Mouse (Mus musculus) lung, embryonic 14.5 days (tissue): ENCODE results near the gene Edaradd. TPM values are rescaled to one million over a fixed set of nuclear protein-coding genes. Genes with fewer than 3 reads are reported as not detected.

Source experiments
- ATAC-seq: fragments of 200-750 bp; cut with Nextera tagmentation; 2 replicates; pipeline ENCODE4 v1.8.0; 2017; ENCODE audit warnings: mild to moderate bottlenecking, moderate TSS enrichment, moderate library complexity; ENCODE audit not compliant: insufficient read depth
- DNase-seq: peaks from one replicate; pipeline ENCODE4 v3.0.0-alpha.2; 2015
- H3K27ac ChIP-seq: fragments of 300-500 bp; sonication (generic); 2 replicates; pipeline ENCODE4 v1.5.1; 2014; ENCODE audit warnings: low read depth, mild to moderate bottlenecking, moderate library complexity
- H3K27me3 ChIP-seq: fragments of 300-500 bp; sonication (generic); 2 replicates; pipeline ENCODE4 v1.6.1; 2014; ENCODE audit warnings: low read length, control low read depth; ENCODE audit not compliant: insufficient read depth
- H3K36me3 ChIP-seq: fragments of 300-500 bp; sonication (generic); 2 replicates; pipeline ENCODE4 v1.6.1; 2014; ENCODE audit warnings: control low read depth; ENCODE audit not compliant: insufficient read depth
- H3K4me1 ChIP-seq: fragments of 300-500 bp; sonication (generic); 2 replicates; pipeline ENCODE4 v1.6.1; 2014; ENCODE audit warnings: antibody characterized with exemption, control low read depth; ENCODE audit not compliant: insufficient read depth
- H3K4me2 ChIP-seq: fragments of 300-500 bp; sonication (generic); 2 replicates; pipeline ENCODE4 v1.6.1; 2014; ENCODE audit warnings: mild to moderate bottlenecking
- H3K4me3 ChIP-seq: fragments of 300-500 bp; sonication (generic); 2 replicates; pipeline ENCODE4 v1.5.1; 2014; ENCODE audit warnings: low read depth, low read length
- H3K9ac ChIP-seq: fragments of 300-500 bp; sonication (generic); 2 replicates; pipeline ENCODE4 v1.6.1; 2014
- H3K9me3 ChIP-seq: fragments of 300-500 bp; sonication (generic); 2 replicates; pipeline ENCODE4 v1.6.1; 2016; ENCODE audit warnings: low read depth, low read length, control low read depth
- CTCF ChIP-seq: IDR thresholded peaks from 2 replicates; pipeline ENCODE4 v1.5.1; 2016; ENCODE audit warnings: antibody characterized with exemption, low read depth
- WGBS: fragments of 180-500 bp; shearing (Covaris S2); extraction: QIAGEN DNeasy Blood & Tissue Kit; methylation state at CpG from one replicate; pipeline ENCODE4 v1.1.7; 2014; 5-methylcytosine and 5-hydroxymethylcytosine counted together
- polyA plus RNA-seq: library from polyadenylated mRNA; unstranded; fragments of >200 nt; fragmentation: Nextera tagmentation; extraction: Ambion mirVana; gene quantifications from 2 replicates; pipeline ENCODE4 v1.2.1, GENCODE M21; 2014

Gene Edaradd
- polyA plus RNA-seq, 1 experiment from 2014 or later, result 1.9 TPM

GRCm38 (mm10) chr13:12461730-12462119 is 58.5 kb downstream of the Edaradd start:
- TF ChIP-seq CTCF, result no peak
- peak overlapping the region; percentile 71 for H3K4me2 ChIP-seq
- H3K36me3 ChIP-seq, result no peaks in the 10 kb centered on the region
- no peaks in the 10 kb centered on the region for H3K27me3 ChIP-seq
- H3K4me1 ChIP-seq, result no peaks in the 10 kb centered on the region
- 4% methylated on average over 7 of the region's 7 CpGs for WGBS
- peak overlapping the region; percentile 76 for H3K9ac ChIP-seq
- H3K9me3 ChIP-seq, result no peaks in the 10 kb centered on the region
- DNase-seq, result peak; percentile 42
- ATAC-seq, result peak; percentile 30; the same call in 1 of the 2 replicates
- H3K27ac ChIP-seq, result no peak overlapping the region
- H3K4me3 ChIP-seq, result peak overlapping the region; percentile 74

DNA sequence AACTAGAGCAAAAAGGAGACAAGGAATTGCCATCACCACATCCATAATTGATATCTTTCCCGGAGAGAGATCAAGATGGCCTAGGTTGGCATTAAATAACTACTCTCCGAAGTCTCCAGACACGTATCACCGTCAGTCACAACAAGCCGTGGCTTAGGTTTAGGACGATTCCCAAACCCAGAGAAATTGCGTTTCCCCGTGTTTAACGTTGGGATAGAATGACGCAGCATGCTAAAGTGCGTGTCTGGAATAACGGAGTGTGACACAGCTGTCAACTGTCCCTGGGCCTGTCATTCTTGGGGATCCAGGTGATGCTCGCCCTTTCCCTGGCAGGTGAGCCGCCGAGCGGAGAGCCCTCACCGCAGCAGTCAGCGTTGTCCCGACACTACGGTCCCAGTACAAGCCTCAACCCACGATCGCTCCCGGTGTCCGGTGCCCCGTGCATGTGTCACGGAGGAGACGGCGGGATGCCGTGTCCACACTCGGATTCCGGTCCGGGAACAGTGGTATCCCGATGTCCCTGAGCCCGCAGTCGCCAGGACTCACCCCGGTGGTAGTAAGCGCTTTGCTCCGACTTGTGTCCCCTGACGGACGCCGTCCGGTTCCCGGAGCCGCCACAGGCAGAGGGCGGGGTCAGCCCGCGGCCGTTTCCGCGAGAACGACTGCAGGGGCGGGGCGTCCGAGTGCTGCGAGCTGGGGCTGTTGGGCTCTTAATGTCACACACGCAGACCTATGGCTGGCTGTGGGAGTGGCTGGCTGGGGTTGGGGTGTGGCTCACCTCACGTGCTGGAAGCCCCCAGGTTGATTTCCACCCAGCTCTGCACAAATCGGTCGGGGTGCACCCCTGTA is 59.1 kb downstream of the Edaradd start:
- no peaks in the 10 kb centered on the region for H3K27me3 ChIP-seq
- H3K27ac ChIP-seq, result peak overlapping the region; percentile 69
- WGBS, result under 1% methylated on average over 59 of the region's 59 CpGs
- ATAC-seq (peak; percentile 97), DNase-seq (peak; percentile 96)
- no peaks in the 10 kb centered on the region for H3K36me3 ChIP-seq
- no peak for TF ChIP-seq CTCF
- H3K4me2 ChIP-seq, result peak overlapping the region; percentile 71
- H3K4me1 ChIP-seq, result no peaks in the 10 kb centered on the region
- peak overlapping the region; percentile 76 for H3K9ac ChIP-seq
- H3K4me3 ChIP-seq, result peak overlapping the region; percentile 74
- H3K9me3 ChIP-seq, result no peaks in the 10 kb centered on the region

DNA sequence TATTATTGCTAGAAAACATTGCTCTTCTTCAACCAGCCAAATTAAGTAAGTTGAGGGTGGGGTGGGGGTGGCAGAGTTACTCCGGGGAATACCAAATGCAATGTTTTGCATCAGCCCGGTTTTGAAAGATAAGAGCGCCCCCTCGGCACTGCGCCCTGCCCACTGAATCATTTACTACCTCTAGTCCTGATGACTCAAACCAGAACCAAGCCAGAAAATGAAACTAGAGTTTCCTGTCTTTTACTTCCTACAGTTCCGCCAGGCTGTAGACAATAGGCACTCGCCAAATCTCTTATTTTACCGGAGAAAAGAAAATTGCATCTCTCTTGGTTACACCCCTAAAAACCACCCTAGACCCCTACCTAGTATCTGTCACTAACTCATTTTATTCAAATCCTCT is 59.8 kb downstream of the Edaradd start:
- Histone ChIP-seq H3K36me3 (0 out of 2 replicates have a peak, but pooled peaks cover 2% of the 10 kb centered on the region), H3K4me1 (no peaks in the 10 kb centered on the region), H3K27ac (peak overlapping the region; percentile 69), H3K9ac (peak overlapping the region; percentile 76), H3K4me3 (peak overlapping the region; percentile 74), H3K4me2 (peak overlapping the region; percentile 71), H3K27me3 (no peaks in the 10 kb centered on the region), H3K9me3 (no peaks in the 10 kb centered on the region)
- peak; percentile 19; the same call in 1 of the 2 replicates for TF ChIP-seq CTCF
- ATAC-seq, result no peak
- WGBS, result 2% methylated on average over 8 of the region's 8 CpGs
- peak; percentile 75 for DNase-seq

GRCm38 (mm10) chr13:12456711-12457110 is 63.5 kb downstream of the Edaradd start:
- no peaks in the 10 kb centered on the region for H3K9me3 ChIP-seq
- no peak for DNase-seq
- 76% methylated on average over 7 of the region's 7 CpGs for WGBS
- no peaks in the 10 kb centered on the region for H3K27me3 ChIP-seq
- no peak overlapping the region for H3K4me3 ChIP-seq
- H3K36me3 ChIP-seq, result peaks cover 14% of the 10 kb centered on the region
- H3K4me1 ChIP-seq, result no peaks in the 10 kb centered on the region
- ATAC-seq, result no peak
- H3K27ac ChIP-seq, result no peak overlapping the region
- no peak for TF ChIP-seq CTCF
- no peak overlapping the region for H3K9ac ChIP-seq
- no peak overlapping the region for H3K4me2 ChIP-seq

GRCm38 (mm10) chr13:12454686-12455390 is 65.4 kb downstream of the Edaradd start:
- H3K4me3 ChIP-seq, result no peak overlapping the region
- H3K9me3 ChIP-seq, result no peaks in the 10 kb centered on the region
- H3K4me1 ChIP-seq, result no peaks in the 10 kb centered on the region
- DNase-seq, result no peak
- no peak for ATAC-seq
- H3K9ac ChIP-seq, result no peak overlapping the region
- WGBS, result 74% methylated on average over 7 of the region's 7 CpGs
- H3K27me3 ChIP-seq, result no peaks in the 10 kb centered on the region
- no peak overlapping the region for H3K4me2 ChIP-seq
- peaks cover 14% of the 10 kb centered on the region for H3K36me3 ChIP-seq
- no peak for TF ChIP-seq CTCF
- H3K27ac ChIP-seq, result no peak overlapping the region

- H3K36me3 ChIP-seq, result peaks cover 14% of the 10 kb centered on the region
- no peak overlapping the region for H3K9ac ChIP-seq
Observed at GRCm38 (mm10) chr13:12453150-12453549, 67.1 kb downstream of the Edaradd start.

GRCm38 (mm10) chr13:12442008-12442587 is 78.1 kb downstream of the Edaradd start:
- H3K4me1 ChIP-seq, result no peaks in the 10 kb centered on the region
- no peak overlapping the region for H3K27ac ChIP-seq
- H3K4me3 ChIP-seq, result no peak overlapping the region
- H3K9ac ChIP-seq, result no peak overlapping the region
- 43% methylated on average over 2 of the region's 2 CpGs for WGBS
- TF ChIP-seq CTCF, result no peak
- no peaks in the 10 kb centered on the region for H3K27me3 ChIP-seq
- no peak overlapping the region for H3K4me2 ChIP-seq
- H3K9me3 ChIP-seq, result no peaks in the 10 kb centered on the region
- H3K36me3 ChIP-seq, result peaks cover 38% of the 10 kb centered on the region
- DNase-seq (peak; percentile 84), ATAC-seq (peak; percentile 91)

More at GRCm38 (mm10) chr13:12453150-12453549, 67.1 kb downstream of the Edaradd start:
- no peak overlapping the region for H3K27ac ChIP-seq
- H3K27me3 ChIP-seq, result no peaks in the 10 kb centered on the region
- H3K4me1 ChIP-seq, result no peaks in the 10 kb centered on the region
- no peak overlapping the region for H3K4me2 ChIP-seq
- 89% methylated on average over 14 of the region's 14 CpGs for WGBS
- H3K4me3 ChIP-seq, result no peak overlapping the region
- no peak for DNase-seq
- ATAC-seq, result no peak
- no peak for TF ChIP-seq CTCF
- no peaks in the 10 kb centered on the region for H3K9me3 ChIP-seq
